ENCODE assay signal across 8 mouse cellular contexts in the genomic region with DNA sequence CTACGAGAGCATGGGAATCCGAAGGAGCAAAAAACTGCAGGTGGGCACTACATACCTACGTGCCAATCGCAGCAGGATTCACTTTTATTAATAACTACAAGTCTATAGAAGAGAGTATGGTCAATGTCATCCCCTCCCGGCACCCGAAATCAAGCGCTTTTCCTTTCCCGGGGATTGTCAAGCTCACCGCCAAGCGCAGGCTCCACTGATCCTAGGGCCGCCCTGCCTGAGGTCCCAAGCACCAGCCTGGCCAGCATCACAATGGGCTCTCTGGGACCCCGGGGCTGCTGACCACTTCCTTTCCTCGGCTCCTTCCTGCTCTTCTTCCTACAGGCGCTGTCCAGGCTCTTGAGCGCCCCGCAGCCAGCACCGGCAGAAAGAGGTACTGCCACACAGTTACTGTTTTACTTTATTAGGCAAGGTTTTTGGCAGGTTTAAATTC. TPM values are rescaled to one million over a fixed set of nuclear protein-coding genes. Genes with fewer than 3 reads are reported as not detected.
DNase-seq lines count a peak whose midpoint lies in the region; ATAC-seq lines count a peak whose summit lies in the region.

A gene (plus strand): TSS at position 294 of the 442 bp plus-strand sequence.
A gene (minus strand): TSS at position 350 of the 442 bp plus-strand sequence.

- peak within 1 kb of the TSS; percentile 68 for H3K4me3 ChIP-seq in forebrain, embryonic 10.5 days
- H3K4me3 ChIP-seq in heart, embryonic 15.5 days = peak within 1 kb of the TSS; percentile 67
- peak within 1 kb of the TSS; percentile 68 for H3K4me3 ChIP-seq in liver, embryonic 13.5 days (replicated peaks)
- H3K4me3 ChIP-seq in stomach, embryonic 15.5 days (replicated peaks) = peak within 1 kb of the TSS; percentile 55

- peaks cover 8% of the 10 kb centered on the region for H3K4me1 ChIP-seq in forebrain, embryonic 10.5 days
- 0 out of 2 replicates have a peak, but pooled peaks cover 3% of the 10 kb centered on the region for H3K4me1 ChIP-seq in heart, embryonic 15.5 days (replicated peaks)
- H3K4me1 ChIP-seq in liver, embryonic 13.5 days (replicated peaks) = peaks cover 9% of the 10 kb centered on the region
- 0 out of 2 replicates have a peak, but pooled peaks cover 3% of the 10 kb centered on the region for H3K4me1 ChIP-seq in stomach, embryonic 15.5 days

- H3K9me3 ChIP-seq in forebrain, embryonic 10.5 days = no peaks in the 10 kb centered on the region
- H3K9me3 ChIP-seq in heart, embryonic 15.5 days (replicated peaks) = no peaks in the 10 kb centered on the region
- no peaks in the 10 kb centered on the region for H3K9me3 ChIP-seq in liver, embryonic 13.5 days (replicated peaks)
- no peaks in the 10 kb centered on the region for H3K9me3 ChIP-seq in stomach, embryonic 15.5 days

- peaks cover 2% of the 10 kb centered on the region; the same call in 1 of the 2 replicates for H3K36me3 ChIP-seq in forebrain, embryonic 10.5 days (replicated peaks)
- no peaks in the 10 kb centered on the region for H3K36me3 ChIP-seq in heart, embryonic 15.5 days
- no peaks in the 10 kb centered on the region for H3K36me3 ChIP-seq in liver, embryonic 13.5 days
- H3K36me3 ChIP-seq in stomach, embryonic 15.5 days = no peaks in the 10 kb centered on the region

- WGBS in forebrain, embryonic 10.5 days = 1% methylated on average over 17 of the region's 17 CpGs
- WGBS in heart, embryonic 15.5 days = 1% methylated on average over 17 of the region's 17 CpGs
- 2% methylated on average over 17 of the region's 17 CpGs for WGBS in liver, embryonic 13.5 days (ENCODE audit: insufficient replicate concordance)
- under 1% methylated on average over 17 of the region's 17 CpGs for WGBS in stomach, embryonic 15.5 days

- H3K9ac ChIP-seq in heart, embryonic 15.5 days = peak within 1 kb of the TSS; percentile 63
- peak within 1 kb of the TSS; percentile 79 for H3K9ac ChIP-seq in liver, embryonic 13.5 days
- peak within 1 kb of the TSS; percentile 31; the same call in 1 of the 2 replicates for H3K9ac ChIP-seq in stomach, embryonic 15.5 days

- peak; percentile 100 for ATAC-seq in CD4-positive, CD25-positive, alpha-beta regulatory T cell, adult 4 months
- peak; percentile 79; the same call in 1 of the 2 replicates for ATAC-seq in heart, embryonic 15.5 days (replicated peaks; ENCODE audit: insufficient number of reproducible peaks, insufficient read depth, low FRiP score, low read depth)
- ATAC-seq in liver, embryonic 13.5 days (ENCODE audit: low read depth) = peak; percentile 87
- peak; percentile 80; the same call in 1 of the 2 replicates for ATAC-seq in stomach, embryonic 15.5 days (ENCODE audit: insufficient read depth, low FRiP score, low read depth)

- no peaks in the 10 kb centered on the region for H3K27me3 ChIP-seq in forebrain, embryonic 10.5 days (ENCODE audit: poor library complexity, severe bottlenecking)
- H3K27me3 ChIP-seq in heart, embryonic 15.5 days = no peaks in the 10 kb centered on the region
- H3K27me3 ChIP-seq in liver, embryonic 13.5 days = no peaks in the 10 kb centered on the region
- H3K27me3 ChIP-seq in stomach, embryonic 15.5 days (replicated peaks) = no peaks in the 10 kb centered on the region

- H3K27ac ChIP-seq in forebrain, embryonic 10.5 days = peak within 1 kb of the TSS; percentile 81
- H3K27ac ChIP-seq in heart, embryonic 15.5 days = 0 out of 2 replicates have a peak within 1 kb of the TSS, but pooled peaks have one; percentile 8
- peak within 1 kb of the TSS; percentile 43 for H3K27ac ChIP-seq in liver, embryonic 13.5 days
- H3K27ac ChIP-seq in stomach, embryonic 15.5 days = no peak within 1 kb of the TSS

- peak within 1 kb of the TSS; percentile 68 for H3K4me2 ChIP-seq in heart, embryonic 15.5 days
- H3K4me2 ChIP-seq in liver, embryonic 13.5 days = peak within 1 kb of the TSS; percentile 68
- peak within 1 kb of the TSS; percentile 71 for H3K4me2 ChIP-seq in stomach, embryonic 15.5 days

- peak; percentile 66 for DNase-seq in c-Kit-negative CD71-positive TER-119-positive erythroid progenitor cells, embryonic 14.5 days (ENCODE audit: low read depth, low spot score)
- peak; percentile 78 for DNase-seq in forebrain, embryonic 10.5 days (ENCODE audit: extremely low spot score, low spot score)
- DNase-seq in kidney, postnatal 25 days = peak; percentile 86
- peak; percentile 72 for DNase-seq in liver, embryonic 13.5 days
- DNase-seq in natural killer cell, adult 2 months (ENCODE audit: low spot score in 2 of 2) = peak; percentile 67 to 74

RNA-seq across cellular contexts. Expression of the first gene that starts in this region (rescaled TPM):
- 10 to 100 TPM; 15.8 to 19.4 TPM for polyA plus RNA-seq in CD4-positive, CD25-positive, alpha-beta regulatory T cell, adult 4 months (2017; shearing (Covaris generic))
- polyA plus RNA-seq in forebrain, embryonic 10.5 days (2016; fragmentation: Nextera tagmentation; extraction: Ambion mirVana) = 12.0 and 12.4 TPM in 2 replicates
- 5.9 and 6.1 TPM in 2 replicates for polyA plus RNA-seq in heart, embryonic 15.5 days (2015; fragmentation: Nextera tagmentation; extraction: Ambion mirVana)
- 13.6 and 18.7 TPM in 2 replicates for polyA plus RNA-seq in liver, embryonic 13.5 days (2015; fragmentation: Nextera tagmentation; extraction: Ambion mirVana)
- polyA plus RNA-seq in stomach, embryonic 15.5 days (2015; fragmentation: Nextera tagmentation; extraction: Ambion mirVana) = 8.6 and 9.2 TPM in 2 replicates

RNA-seq across cellular contexts. Expression of the second gene that starts in this region (rescaled TPM):
- polyA plus RNA-seq in CD4-positive, CD25-positive, alpha-beta regulatory T cell, adult 4 months (2017; shearing (Covaris generic)) = 10 to 100 TPM; 21.9 to 27.0 TPM
- 24.3 and 25.2 TPM in 2 replicates for polyA plus RNA-seq in forebrain, embryonic 10.5 days (2016; fragmentation: Nextera tagmentation; extraction: Ambion mirVana)
- 17.0 and 18.9 TPM in 2 replicates for polyA plus RNA-seq in heart, embryonic 15.5 days (2015; fragmentation: Nextera tagmentation; extraction: Ambion mirVana)
- 17.5 and 20.9 TPM in 2 replicates for polyA plus RNA-seq in liver, embryonic 13.5 days (2015; fragmentation: Nextera tagmentation; extraction: Ambion mirVana)
- polyA plus RNA-seq in stomach, embryonic 15.5 days (2015; fragmentation: Nextera tagmentation; extraction: Ambion mirVana) = 13.3 and 16.2 TPM in 2 replicates
